Mouse (Mus musculus) hindbrain, embryonic 16.5 days (tissue): ENCODE measurements around the gene Hist2h2aa2. TPM values are rescaled to one million over a fixed set of nuclear protein-coding genes. Genes with fewer than 3 reads are reported as not detected.

Experiments
- ATAC-seq: fragments of 200-750 bp; cut with Nextera tagmentation; 2 replicates; pipeline ENCODE4 v1.8.0; 2017; ENCODE audit warnings: moderate TSS enrichment, moderate library complexity
- H3K27ac ChIP-seq: fragments of 300-500 bp; sonication (generic); 2 replicates; pipeline ENCODE4 v1.5.1; 2014; ENCODE audit warnings: low read depth, mild to moderate bottlenecking, control low read depth, low read length, moderate library complexity
- H3K27me3 ChIP-seq: fragments of 300-500 bp; sonication (generic); replicated peaks from 2 replicates; pipeline ENCODE4 v1.6.1; 2014; ENCODE audit warnings: low read length; ENCODE audit not compliant: control insufficient read depth, insufficient read depth
- H3K36me3 ChIP-seq: fragments of 300-500 bp; sonication (generic); 2 replicates; pipeline ENCODE4 v1.6.1; 2014; ENCODE audit warnings: mild to moderate bottlenecking, low read length, moderate library complexity, mixed read lengths; ENCODE audit not compliant: control insufficient read depth, insufficient read depth
- H3K4me1 ChIP-seq: fragments of 300-500 bp; sonication (generic); 2 replicates; pipeline ENCODE4 v1.6.1; 2014; ENCODE audit warnings: low read depth, low read length; ENCODE audit not compliant: control insufficient read depth, insufficient read depth
- H3K4me2 ChIP-seq: fragments of 300-500 bp; sonication (generic); 2 replicates; pipeline ENCODE4 v1.6.1; 2014; ENCODE audit warnings: mild to moderate bottlenecking, low read length, control low read depth, moderate library complexity
- H3K4me3 ChIP-seq: fragments of 300-500 bp; sonication (generic); 2 replicates; pipeline ENCODE4 v1.5.1; 2014; ENCODE audit warnings: mild to moderate bottlenecking, low read length, control low read depth, moderate library complexity
- H3K9ac ChIP-seq: fragments of 300-500 bp; sonication (generic); 2 replicates; pipeline ENCODE4 v1.6.1; 2014; ENCODE audit warnings: low read depth, mild to moderate bottlenecking, control low read depth, low read length, moderate library complexity
- H3K9me3 ChIP-seq: fragments of 300-500 bp; sonication (generic); 2 replicates; pipeline ENCODE4 v1.6.1; 2014; ENCODE audit warnings: mild to moderate bottlenecking, low read length, moderate library complexity; ENCODE audit not compliant: control insufficient read depth
- WGBS: fragments of 180-500 bp; shearing (Covaris S2); extraction: QIAGEN DNeasy Blood & Tissue Kit; methylation state at CpG from one replicate; pipeline ENCODE4 v1.1.7; 2014; 5-methylcytosine and 5-hydroxymethylcytosine counted together
- polyA plus RNA-seq: library from polyadenylated mRNA; unstranded; fragments of >200 nt; fragmentation: Nextera tagmentation; extraction: Ambion mirVana; gene quantifications from 2 replicates; pipeline ENCODE4 v1.2.1, GENCODE M21; 2015

Gene Hist2h2aa2
- polyA plus RNA-seq, 1 experiment from 2014 or later = 31.6 TPM

- no peaks in the 10 kb centered on the region for H3K27me3 ChIP-seq
- peak within 1 kb of the TSS; percentile 65 for H3K4me3 ChIP-seq
- WGBS = under 1% methylated on average over 40 of the region's 40 CpGs
- H3K4me2 ChIP-seq = peak within 1 kb of the TSS; percentile 84
- H3K4me1 ChIP-seq = peaks cover 19% of the 10 kb centered on the region
- no peaks in the 10 kb centered on the region for H3K9me3 ChIP-seq
- peak within 1 kb of the TSS; percentile 97 for H3K27ac ChIP-seq
- peak; percentile 93 for ATAC-seq
- peak within 1 kb of the TSS; percentile 83 for H3K9ac ChIP-seq
- no peaks in the 10 kb centered on the region for H3K36me3 ChIP-seq
These were observed 23.0 kb upstream of the Hist2h2aa2 start, which contains the start of gene Hist2h4 for GRCm38 (mm10) chr3:96262979-96263550. TSS of gene Hist2h4 (minus strand) at chr3:96263311.

GRCm38 (mm10) chr3:96262216-96262875, 22.3 kb upstream of the Hist2h2aa2 start:
- Histone ChIP-seq H3K36me3 (no peaks in the 10 kb centered on the region), H3K4me1 (peaks cover 16% of the 10 kb centered on the region), H3K9me3 (no peaks in the 10 kb centered on the region), H3K27ac (peak overlapping the region; percentile 97), H3K4me2 (peak overlapping the region; percentile 84), H3K27me3 (no peaks in the 10 kb centered on the region), H3K4me3 (peak overlapping the region; percentile 65), H3K9ac (peak overlapping the region; percentile 83)
- under 1% methylated on average over 19 of the region's 19 CpGs for whole genome bisulfite sequencing
- peak; percentile 83 for ATAC-seq

- WGBS = 47% methylated on average over 3 of the region's 3 CpGs
- peak overlapping the region; percentile 97 for H3K27ac ChIP-seq
- H3K36me3 ChIP-seq = no peaks in the 10 kb centered on the region
- H3K4me1 ChIP-seq = peaks cover 16% of the 10 kb centered on the region
- H3K4me3 ChIP-seq = peak overlapping the region; percentile 65
- H3K9ac ChIP-seq = peak overlapping the region; percentile 83
- H3K9me3 ChIP-seq = no peaks in the 10 kb centered on the region
- no peaks in the 10 kb centered on the region for H3K27me3 ChIP-seq
- peak overlapping the region; percentile 84 for H3K4me2 ChIP-seq
- no peak for ATAC-seq
These were observed 21.5 kb upstream of the Hist2h2aa2 start for GRCm38 (mm10) chr3:96261623-96262022.

GRCm38 (mm10) chr3:96260220-96260619, 20.1 kb upstream of the Hist2h2aa2 start:
- H3K9ac ChIP-seq = no peak overlapping the region

GRCm38 (mm10) chr3:96257190-96257589, 17.1 kb upstream of the Hist2h2aa2 start:
- Histone ChIP-seq H3K4me3 (no peak overlapping the region), H3K36me3 (no peaks in the 10 kb centered on the region), H3K4me1 (peaks cover 7% of the 10 kb centered on the region), H3K27me3 (no peaks in the 10 kb centered on the region), H3K4me2 (no peak overlapping the region), H3K9me3 (no peaks in the 10 kb centered on the region), H3K9ac (no peak overlapping the region), H3K27ac (no peak overlapping the region)
- WGBS = 84% methylated on average over 3 of the region's 3 CpGs
- no peak for ATAC-seq

More at GRCm38 (mm10) chr3:96260220-96260619, 20.1 kb upstream of the Hist2h2aa2 start:
- Histone ChIP-seq H3K4me3 (no peak overlapping the region), H3K4me1 (peaks cover 16% of the 10 kb centered on the region), H3K36me3 (no peaks in the 10 kb centered on the region), H3K4me2 (no peak overlapping the region), H3K9me3 (no peaks in the 10 kb centered on the region), H3K27ac (no peak overlapping the region), H3K27me3 (no peaks in the 10 kb centered on the region)
- WGBS = 91% methylated on average over 5 of the region's 5 CpGs
- ATAC-seq = no peak

GRCm38 (mm10) chr3:96255926-96256593, 16.0 kb upstream of the Hist2h2aa2 start:
- H3K27me3 ChIP-seq = no peaks in the 10 kb centered on the region
- H3K9ac ChIP-seq = no peak overlapping the region
- no peaks in the 10 kb centered on the region for H3K36me3 ChIP-seq
- H3K4me3 ChIP-seq = no peak overlapping the region
- no peak overlapping the region for H3K27ac ChIP-seq
- ATAC-seq = no peak
- no peaks in the 10 kb centered on the region for H3K4me1 ChIP-seq
- H3K9me3 ChIP-seq = no peaks in the 10 kb centered on the region
- H3K4me2 ChIP-seq = no peak overlapping the region
- 85% methylated on average over 5 of the region's 5 CpGs for WGBS

GRCm38 (mm10) chr3:96254683-96255355, 14.7 kb upstream of the Hist2h2aa2 start:
- no peak overlapping the region for H3K27ac ChIP-seq
- H3K4me3 ChIP-seq = no peak overlapping the region
- peak; percentile 63 for ATAC-seq
- 65% methylated on average over 10 of the region's 10 CpGs for WGBS
- no peak overlapping the region for H3K4me2 ChIP-seq
- no peaks in the 10 kb centered on the region for H3K4me1 ChIP-seq
- H3K9ac ChIP-seq = no peak overlapping the region
- H3K36me3 ChIP-seq = no peaks in the 10 kb centered on the region
- H3K9me3 ChIP-seq = no peaks in the 10 kb centered on the region
- no peaks in the 10 kb centered on the region for H3K27me3 ChIP-seq

GRCm38 (mm10) chr3:96251787-96252186, 11.7 kb upstream of the Hist2h2aa2 start:
- Histone ChIP-seq H3K27ac (no peak overlapping the region), H3K4me1 (peaks cover 4% of the 10 kb centered on the region), H3K27me3 (no peaks in the 10 kb centered on the region), H3K36me3 (no peaks in the 10 kb centered on the region), H3K9ac (no peak overlapping the region), H3K4me2 (no peak overlapping the region), H3K4me3 (no peak overlapping the region), H3K9me3 (no peaks in the 10 kb centered on the region)
- WGBS = 94% methylated on average over 3 of the region's 3 CpGs
- ATAC-seq = no peak

GRCm38 (mm10) chr3:96250890-96251289, 10.8 kb upstream of the Hist2h2aa2 start:
- no peaks in the 10 kb centered on the region for H3K36me3 ChIP-seq
- H3K27ac ChIP-seq = no peak overlapping the region
- H3K4me2 ChIP-seq = no peak overlapping the region
- peaks cover 4% of the 10 kb centered on the region for H3K4me1 ChIP-seq
- no peaks in the 10 kb centered on the region for H3K27me3 ChIP-seq
- WGBS = 83% methylated on average over 3 of the region's 3 CpGs
- no peak for ATAC-seq
- H3K9ac ChIP-seq = no peak overlapping the region
- H3K9me3 ChIP-seq = no peaks in the 10 kb centered on the region
- no peak overlapping the region for H3K4me3 ChIP-seq
